Mouse (Mus musculus) gastrocnemius, postnatal 36 days (tissue): ENCODE measurements around the gene Gstt4. TPM values are rescaled to one million over a fixed set of nuclear protein-coding genes. Genes with fewer than 3 reads are reported as not detected.
"Not testable (repeated sequence)": the region's sequence is repeated elsewhere in the genome, so short reads cannot be mapped to it uniquely, and the experiment has no call there.

ENCODE experiments used
- DNase-seq, 2 experiments: peaks; one replicate each; pipeline ENCODE4 v3.0.0; 2022
- intact Hi-C: fragments of 180-260 bp; cut with DNase I; formaldehyde crosslinking; loops from one replicate; pipeline ENCODE4 v1.15.1; 2025
- total RNA-seq, 2 experiments: library from RNA; stranded (reverse); gene quantifications; 2 replicates each; pipeline ENCODE4 v1.2.3; 2021

Gene Gstt4
- total RNA-seq, 2 experiments from 2014 or later, result not detected

GRCm38 (mm10) chr10:75796731-75797516 lies 25.4 kb downstream of the Gstt4 start:
- intact Hi-C loops, result no loop called here
- no peak for DNase-seq

- intact Hi-C loops, result no loop called here
- no peak for DNase-seq
Measured at GRCm38 (mm10) chr10:75794880-75795279, 27.5 kb downstream of the Gstt4 start.

- intact Hi-C loops, result no loop called here
- no peak for DNase-seq
Measured at GRCm38 (mm10) chr10:75790773-75791172, 31.6 kb downstream of the Gstt4 start.

GRCm38 (mm10) chr10:75789841-75790240 lies 32.5 kb downstream of the Gstt4 start:
- no peak for DNase-seq
- intact Hi-C loops, result no loop called here

- DNase-seq, result no peak
- intact Hi-C loops, result no loop called here
Measured at GRCm38 (mm10) chr10:75789081-75789735, 33.1 kb downstream of the Gstt4 start.

- intact Hi-C loops, result no loop called here
- DNase-seq, result no peak
Measured at GRCm38 (mm10) chr10:75788277-75788676, 34.1 kb downstream of the Gstt4 start.

GRCm38 (mm10) chr10:75785442-75785841 lies 36.9 kb downstream of the Gstt4 start:
- no peak for DNase-seq
- intact Hi-C loops, result no loop called here

GRCm38 (mm10) chr10:75780769-75781578 lies 41.4 kb downstream of the Gstt4 start, which contains the start of the genes Gm20441 and Gstt3:
Gm20441 (minus strand) TSS chr10:75780954.
Gstt3 (minus strand) TSS chr10:75781414.
- intact Hi-C loops, result no loop called here
- peak; percentile 54 to 65 for DNase-seq

GRCm38 (mm10) chr10:75779206-75780174 lies 42.9 kb downstream of the Gstt4 start:
- DNase-seq, result no peak
- intact Hi-C loops, result no loop called here

- intact Hi-C loops, result no loop called here
- DNase-seq, result no peak
Measured at GRCm38 (mm10) chr10:75777885-75778284, 44.5 kb downstream of the Gstt4 start.

- intact Hi-C loops, result no loop called here
- no peak for DNase-seq
Measured at GRCm38 (mm10) chr10:75776562-75776961, 45.8 kb downstream of the Gstt4 start.

GRCm38 (mm10) chr10:75774587-75774986 lies 47.8 kb downstream of the Gstt4 start:
- no peak for DNase-seq
- intact Hi-C loops, result no loop called here

GRCm38 (mm10) chr10:75774102-75774501 lies 48.2 kb downstream of the Gstt4 start:
- no peak for DNase-seq
- intact Hi-C loops, result no loop called here

GRCm38 (mm10) chr10:75772795-75773664 lies 49.3 kb downstream of the Gstt4 start, which contains the start of gene Ddt:
Ddt (minus strand) TSS chr10:75773414.
- intact Hi-C loops, result no loop called here

GRCm38 (mm10) chr10:75767756-75768155 lies 54.6 kb downstream of the Gstt4 start:
- intact Hi-C loops, DNase-seq: not testable (repeated sequence)

More at GRCm38 (mm10) chr10:75772795-75773664, 49.3 kb downstream of the Gstt4 start, which contains the start of gene Ddt:
- peak; percentile 54 to 72 for DNase-seq

GRCm38 (mm10) chr10:75766856-75767255 lies 55.5 kb downstream of the Gstt4 start:
- intact Hi-C loops, result no loop called here
- DNase-seq, result no peak
